Mouse (Mus musculus) liver, embryonic 11.5 days (tissue): ENCODE measurements around the gene Tenm3. TPM values are rescaled to one million over a fixed set of nuclear protein-coding genes. Genes with fewer than 3 reads are reported as not detected.
A peak's percentile ranks its signal among the peaks of the same experiment; 100 is the strongest.

Experiments used
- ATAC-seq: fragments of 200-750 bp; cut with Nextera tagmentation; replicated peaks from 2 replicates; pipeline ENCODE4 v1.8.0; 2017; ENCODE audit warnings: moderate number of reproducible peaks, mild to moderate bottlenecking, moderate TSS enrichment, moderate library complexity; ENCODE audit not compliant: low FRiP score
- DNase-seq: peaks from one replicate; pipeline ENCODE4 v3.0.0-alpha.2; 2017; ENCODE audit warnings: low spot score
- H3K27ac ChIP-seq: fragments of 300-500 bp; sonication (generic); 2 replicates; pipeline ENCODE4 v1.5.1; 2014; ENCODE audit warnings: mild to moderate bottlenecking, low read depth, low read length, control low read depth
- H3K27me3 ChIP-seq: fragments of 300-500 bp; sonication (generic); replicated peaks from 2 replicates; pipeline ENCODE4 v1.6.1; 2014; ENCODE audit warnings: low read length, mixed read lengths; ENCODE audit not compliant: control insufficient read depth, insufficient read depth
- H3K36me3 ChIP-seq: fragments of 300-500 bp; sonication (generic); 2 replicates; pipeline ENCODE4 v1.6.1; 2014; ENCODE audit warnings: mild to moderate bottlenecking, low read length, moderate library complexity, mixed read lengths; ENCODE audit not compliant: control insufficient read depth, insufficient read depth
- H3K4me1 ChIP-seq: fragments of 300-500 bp; sonication (generic); replicated peaks from 2 replicates; pipeline ENCODE4 v1.6.1; 2014; ENCODE audit warnings: low read length, mixed read lengths; ENCODE audit not compliant: control insufficient read depth, insufficient read depth
- H3K4me2 ChIP-seq: fragments of 300-500 bp; sonication (generic); 2 replicates; pipeline ENCODE4 v1.6.1; 2014; ENCODE audit warnings: mild to moderate bottlenecking, control low read depth, moderate library complexity
- H3K4me3 ChIP-seq: fragments of 300-500 bp; sonication (generic); 2 replicates; pipeline ENCODE4 v1.5.1; 2014; ENCODE audit warnings: low read depth, low read length, control low read depth
- H3K9ac ChIP-seq: fragments of 300-500 bp; sonication (generic); 2 replicates; pipeline ENCODE4 v1.6.1; 2014; ENCODE audit warnings: low read depth, low read length, control low read depth
- H3K9me3 ChIP-seq: fragments of 300-500 bp; sonication (generic); 2 replicates; pipeline ENCODE4 v1.6.1; 2016; ENCODE audit warnings: low read length, inconsistent platforms, mixed read lengths; ENCODE audit not compliant: control insufficient read depth
- WGBS: fragments of 180-500 bp; shearing (Covaris S2); extraction: QIAGEN DNeasy Blood & Tissue Kit; methylation state at CpG from one replicate; pipeline ENCODE4 v1.1.7; 2014; 5-methylcytosine and 5-hydroxymethylcytosine counted together
- polyA plus RNA-seq: library from polyadenylated mRNA; unstranded; fragments of >200 nt; fragmentation: Nextera tagmentation; extraction: Ambion mirVana; gene quantifications from 2 replicates; pipeline ENCODE4 v1.2.1, GENCODE M21; 2014

The Tenm3 gene
- polyA plus RNA-seq, 1 experiment from 2014 or later = 13.6 TPM

- DNase-seq = peak; percentile 35
- ATAC-seq = no peak
- no peak overlapping the region for H3K9ac ChIP-seq
- H3K4me1 ChIP-seq = no peaks in the 10 kb centered on the region
- no peak overlapping the region for H3K4me2 ChIP-seq
- H3K36me3 ChIP-seq = no peaks in the 10 kb centered on the region
- H3K27me3 ChIP-seq = no peaks in the 10 kb centered on the region
- 51% methylated on average over 16 of the region's 16 CpGs for WGBS
- no peak overlapping the region for H3K4me3 ChIP-seq
- H3K9me3 ChIP-seq = no peaks in the 10 kb centered on the region
- no peak overlapping the region for H3K27ac ChIP-seq
Observed at GRCm38 (mm10) chr8:48309191-48309987, 534.4 kb downstream of the Tenm3 start.

DNA sequence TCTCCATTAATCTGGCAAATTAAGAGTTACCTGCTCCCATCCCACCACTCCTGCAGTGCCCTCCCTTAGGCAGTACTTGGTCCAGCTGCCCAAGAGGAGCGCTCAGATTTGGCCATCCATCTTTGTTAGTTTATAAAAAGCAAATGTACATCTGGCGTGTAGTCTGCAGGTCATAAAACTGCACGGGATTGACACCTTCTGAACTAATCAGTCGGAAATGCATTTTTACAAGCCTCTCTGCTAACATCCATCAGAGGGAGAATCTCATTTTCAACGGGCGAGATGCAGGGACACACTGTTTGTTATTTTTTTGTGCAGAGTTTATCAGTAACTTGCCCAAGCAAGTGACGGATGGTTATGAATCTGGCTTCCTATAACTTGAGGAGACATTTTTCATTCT lies 539.5 kb downstream of the Tenm3 start:
- H3K36me3 ChIP-seq = no peaks in the 10 kb centered on the region
- H3K27ac ChIP-seq = no peak overlapping the region
- ATAC-seq (no peak), DNase-seq (no peak)
- no peaks in the 10 kb centered on the region for H3K9me3 ChIP-seq
- H3K4me2 ChIP-seq = no peak overlapping the region
- no peaks in the 10 kb centered on the region for H3K27me3 ChIP-seq
- H3K4me3 ChIP-seq = no peak overlapping the region
- no peaks in the 10 kb centered on the region for H3K4me1 ChIP-seq
- no peak overlapping the region for H3K9ac ChIP-seq
- 58% methylated on average over 7 of the region's 7 CpGs for WGBS

GRCm38 (mm10) chr8:48300613-48301037 lies 543.1 kb downstream of the Tenm3 start:
- Histone ChIP-seq H3K9ac (no peak overlapping the region), H3K27ac (no peak overlapping the region), H3K27me3 (no peaks in the 10 kb centered on the region), H3K4me2 (no peak overlapping the region), H3K4me3 (no peak overlapping the region), H3K9me3 (no peaks in the 10 kb centered on the region), H3K4me1 (no peaks in the 10 kb centered on the region), H3K36me3 (no peaks in the 10 kb centered on the region; the same call in 1 of the 2 replicates)
- DNase-seq = no peak
- no peak for ATAC-seq
- WGBS = 75% methylated on average over 12 of the region's 12 CpGs

DNA sequence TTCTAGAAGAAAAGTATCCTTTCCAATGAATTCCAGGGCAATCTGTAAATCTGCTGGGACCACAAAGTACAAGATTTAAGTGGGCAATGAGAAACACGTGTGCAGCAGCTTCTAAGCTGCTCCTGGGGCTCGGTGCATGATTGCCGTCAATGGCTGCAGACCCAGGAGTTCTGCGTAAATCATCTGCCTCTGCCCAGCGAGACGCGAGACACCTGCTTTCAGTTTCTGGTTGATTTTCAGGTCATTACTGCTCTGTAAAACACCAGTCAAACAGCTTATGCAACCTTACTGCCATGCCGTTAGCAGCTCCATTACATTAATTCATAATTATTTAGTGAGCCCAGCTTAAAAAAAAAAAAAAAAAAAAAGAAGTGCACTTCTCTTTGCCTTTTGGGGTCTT lies 543.7 kb downstream of the Tenm3 start:
- ATAC-seq = no peak
- no peak for DNase-seq

DNA sequence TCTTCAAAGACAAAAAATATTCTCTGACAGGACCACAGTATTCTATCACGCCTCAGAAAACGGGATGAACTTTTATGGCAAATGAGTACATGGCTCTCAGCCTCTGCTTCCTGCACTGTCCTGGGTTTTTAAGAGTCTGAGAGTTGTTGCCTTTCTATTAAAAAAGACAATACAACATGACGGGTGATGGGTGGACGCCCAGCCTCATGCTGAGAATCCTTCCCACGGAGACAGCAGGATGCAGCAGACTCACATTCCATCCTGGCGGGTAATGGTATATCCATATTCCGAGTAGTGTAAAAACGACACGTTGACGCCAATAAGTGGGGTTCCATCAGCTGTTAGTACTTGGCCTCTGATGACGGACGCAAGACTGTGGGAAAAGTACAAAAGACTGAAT lies 544.4 kb downstream of the Tenm3 start:
- WGBS = 79% methylated on average over 12 of the region's 12 CpGs
- H3K9me3 ChIP-seq = no peaks in the 10 kb centered on the region
- no peak overlapping the region for H3K4me3 ChIP-seq
- no peak for ATAC-seq
- H3K4me2 ChIP-seq = no peak overlapping the region
- H3K27ac ChIP-seq = no peak overlapping the region
- no peaks in the 10 kb centered on the region; the same call in 1 of the 2 replicates for H3K36me3 ChIP-seq
- H3K4me1 ChIP-seq = no peaks in the 10 kb centered on the region
- DNase-seq = no peak
- H3K9ac ChIP-seq = no peak overlapping the region
- H3K27me3 ChIP-seq = no peaks in the 10 kb centered on the region

More for the DNA sequence above, 543.7 kb downstream of the Tenm3 start:
- Histone ChIP-seq H3K4me1 (no peaks in the 10 kb centered on the region), H3K27me3 (no peaks in the 10 kb centered on the region), H3K36me3 (no peaks in the 10 kb centered on the region; the same call in 1 of the 2 replicates), H3K4me2 (no peak overlapping the region), H3K27ac (no peak overlapping the region), H3K4me3 (no peak overlapping the region), H3K9ac (no peak overlapping the region), H3K9me3 (no peaks in the 10 kb centered on the region)
- WGBS = 65% methylated on average over 8 of the region's 8 CpGs

DNA sequence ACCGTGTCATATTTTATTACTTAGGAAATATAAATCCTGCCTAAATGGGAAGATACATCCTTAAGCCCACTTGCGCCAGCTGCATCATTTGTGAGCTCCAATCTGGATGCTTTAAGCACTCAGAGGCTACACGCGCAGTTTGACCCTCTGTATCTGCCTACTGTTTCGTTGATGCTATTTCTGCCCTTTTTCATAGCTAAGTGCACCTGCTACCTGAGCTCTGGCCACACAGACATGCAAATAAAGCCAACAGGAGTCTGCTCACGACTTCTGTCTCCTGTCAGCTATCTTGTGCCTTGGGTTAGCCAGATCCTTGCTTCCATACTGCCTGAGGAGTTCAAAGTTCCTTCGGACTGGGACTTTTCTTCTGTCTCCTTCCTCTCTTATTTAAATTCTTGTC lies 547.4 kb downstream of the Tenm3 start:
- Histone ChIP-seq H3K36me3 (peaks cover 4% of the 10 kb centered on the region; the same call in 1 of the 2 replicates), H3K27me3 (no peaks in the 10 kb centered on the region), H3K9me3 (no peaks in the 10 kb centered on the region), H3K4me1 (no peaks in the 10 kb centered on the region), H3K27ac (no peak overlapping the region), H3K4me3 (no peak overlapping the region), H3K4me2 (no peak overlapping the region), H3K9ac (no peak overlapping the region)
- ATAC-seq (no peak), DNase-seq (no peak)
- WGBS = 91% methylated on average over 7 of the region's 7 CpGs

DNA sequence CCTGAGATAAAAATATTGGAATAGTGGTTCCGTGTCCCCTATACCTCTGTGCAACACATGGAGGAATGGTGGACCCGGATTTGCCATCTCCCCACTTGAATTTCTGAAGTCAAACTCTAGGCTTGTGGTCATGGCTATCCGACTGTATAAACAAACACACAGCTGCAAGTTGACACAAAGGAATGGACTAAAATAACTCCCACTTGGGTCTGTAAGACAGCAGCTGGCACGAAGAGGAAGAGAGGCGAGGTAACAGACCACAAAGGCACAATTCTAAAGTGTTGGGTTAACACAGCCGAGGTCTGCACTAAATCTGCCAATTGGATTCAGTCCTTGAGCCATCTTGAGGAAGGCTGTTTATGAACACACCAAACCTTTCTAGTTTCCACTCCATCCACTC lies 548.2 kb downstream of the Tenm3 start:
- no peaks in the 10 kb centered on the region for H3K9me3 ChIP-seq
- H3K27ac ChIP-seq = no peak overlapping the region
- peaks cover 4% of the 10 kb centered on the region; the same call in 1 of the 2 replicates for H3K36me3 ChIP-seq
- H3K4me3 ChIP-seq = no peak overlapping the region
- DNase-seq (no peak), ATAC-seq (no peak)
- H3K9ac ChIP-seq = no peak overlapping the region
- no peaks in the 10 kb centered on the region for H3K27me3 ChIP-seq
- WGBS = 62% methylated on average over 6 of the region's 6 CpGs
- H3K4me1 ChIP-seq = no peaks in the 10 kb centered on the region
- H3K4me2 ChIP-seq = no peak overlapping the region

DNA sequence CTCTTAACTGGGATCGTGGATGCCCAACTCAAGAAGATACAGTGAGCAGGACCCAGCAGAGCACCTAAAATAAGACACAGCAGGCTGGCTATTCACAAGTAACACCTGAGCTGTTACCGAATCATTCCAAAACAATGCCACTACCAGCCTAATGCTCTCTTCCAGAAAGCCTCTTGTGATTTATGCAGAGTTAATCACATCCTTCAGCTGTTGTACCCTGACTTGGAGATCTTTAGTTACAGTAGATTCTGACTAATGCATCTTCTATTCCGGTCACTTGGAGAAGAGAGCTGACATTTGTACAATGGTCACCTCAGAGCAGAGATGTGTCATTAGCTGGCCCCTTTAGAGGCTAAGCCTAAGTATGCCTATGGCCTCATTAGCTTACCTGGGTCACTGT lies 550.0 kb downstream of the Tenm3 start:
- DNase-seq (no peak), ATAC-seq (no peak)
- H3K4me1 ChIP-seq = no peaks in the 10 kb centered on the region
- H3K36me3 ChIP-seq = peaks cover 4% of the 10 kb centered on the region; the same call in 1 of the 2 replicates
- H3K4me3 ChIP-seq = no peak overlapping the region
- no peak overlapping the region for H3K9ac ChIP-seq
- WGBS = 91% methylated on average over 3 of the region's 3 CpGs
- H3K9me3 ChIP-seq = no peaks in the 10 kb centered on the region
- H3K27ac ChIP-seq = no peak overlapping the region
- H3K27me3 ChIP-seq = no peaks in the 10 kb centered on the region
- no peak overlapping the region for H3K4me2 ChIP-seq

DNA sequence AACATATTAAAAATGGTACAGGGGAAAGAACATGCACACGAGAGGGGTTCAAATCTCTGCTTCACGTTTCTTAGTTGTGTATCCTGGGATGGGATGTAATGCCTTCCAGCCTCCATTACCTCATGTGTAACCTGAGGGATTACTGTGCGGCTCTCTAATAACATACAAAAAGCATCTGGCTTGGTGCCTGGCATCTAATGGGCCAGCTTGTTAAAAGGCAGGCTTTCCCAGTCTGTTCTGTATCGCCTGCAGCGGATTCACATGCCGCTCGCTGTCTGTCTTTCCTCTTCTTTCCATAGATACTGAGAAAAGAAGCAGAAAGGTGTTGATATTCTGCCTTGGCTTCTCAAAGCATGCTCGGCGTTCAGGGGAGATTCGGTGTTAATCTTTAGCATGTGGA lies 558.3 kb downstream of the Tenm3 start:
- Histone ChIP-seq H3K9ac (no peak overlapping the region), H3K4me3 (no peak overlapping the region), H3K27ac (no peak overlapping the region), H3K4me1 (no peaks in the 10 kb centered on the region), H3K9me3 (no peaks in the 10 kb centered on the region), H3K4me2 (no peak overlapping the region), H3K36me3 (no peaks in the 10 kb centered on the region), H3K27me3 (no peaks in the 10 kb centered on the region)
- WGBS = 85% methylated on average over 10 of the region's 10 CpGs
- no peak for DNase-seq
- no peak for ATAC-seq
